Mouse (Mus musculus) spleen, adult 2 months (tissue): ENCODE measurements around the gene Fen1.

Experiments used
- CTCF ChIP-seq: fragments of 200-500 bp; IDR thresholded peaks from 2 replicates; pipeline ENCODE4 v1.5.1; 2011; ENCODE audit warnings: mild to moderate bottlenecking, inconsistent platforms; ENCODE audit not compliant: insufficient read depth, insufficient read length, insufficient replicate concordance; ENCODE audit errors: extremely low read depth
- POLR2A ChIP-seq: fragments of 200-500 bp; IDR thresholded peaks from 2 replicates; pipeline ENCODE4 v1.6.1; 2011; ENCODE audit warnings: low read depth, low read length, inconsistent platforms

DNA sequence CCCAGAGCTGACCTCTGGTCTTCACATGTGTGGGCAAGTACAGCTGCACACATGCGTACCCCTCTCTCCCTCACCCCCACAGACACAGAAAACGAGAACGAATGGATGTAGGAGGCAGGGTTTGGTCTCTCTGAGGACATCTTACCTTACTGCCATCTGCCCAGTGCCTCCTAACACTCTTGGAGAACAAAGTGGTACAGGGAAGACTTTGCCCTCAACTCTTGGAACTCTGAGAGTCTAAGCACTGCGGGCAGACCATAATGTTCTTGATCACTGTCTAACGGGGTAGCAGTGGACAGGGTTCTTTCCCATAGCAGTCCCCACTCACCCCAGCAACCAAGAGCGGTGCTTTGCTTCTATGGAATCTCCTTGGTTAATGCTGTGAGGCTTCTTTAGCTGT, 14.9 kb downstream of the Fen1 start:
- TF ChIP-seq CTCF = no peak
- no peak for TF ChIP-seq POLR2A
